7 mouse cellular contexts compared by ENCODE assay signal in the genomic region with DNA sequence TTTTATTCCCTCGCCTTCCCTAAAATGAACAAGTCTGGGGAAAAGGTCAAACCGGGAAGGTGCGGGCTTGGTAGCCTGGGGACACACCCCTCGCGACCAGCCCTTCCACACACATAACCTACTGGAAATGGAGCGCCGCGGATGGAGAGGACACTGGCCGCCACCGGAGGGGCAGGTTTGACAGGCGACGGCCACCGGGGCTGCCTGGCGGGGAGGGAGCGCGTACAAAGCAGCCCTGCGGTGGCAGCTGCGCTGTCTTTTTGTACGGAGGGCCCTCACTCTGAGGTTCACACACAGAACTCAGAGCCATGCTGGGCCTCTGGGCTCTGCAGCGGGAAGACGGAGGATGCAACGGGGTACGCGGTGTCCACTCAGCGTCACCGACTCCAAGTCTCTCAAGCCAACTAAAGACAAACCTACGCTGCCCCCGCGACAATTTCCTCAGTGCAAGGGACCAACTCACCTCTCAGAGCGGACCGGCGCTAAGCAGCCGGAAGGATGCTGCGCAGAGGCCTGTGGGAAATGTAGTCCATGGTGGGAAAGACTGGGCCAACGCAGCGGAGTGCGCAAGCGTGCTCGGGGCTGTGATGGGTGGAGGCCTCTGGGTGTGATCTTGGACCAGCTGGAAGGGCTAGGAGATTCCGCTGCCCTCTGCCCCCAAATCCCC. TPM values are rescaled to one million over a fixed set of nuclear protein-coding genes. Genes with fewer than 3 reads are reported as not detected.
DNase-seq lines count a peak whose midpoint lies in the region; ATAC-seq lines count a peak whose summit lies in the region.

A gene (minus strand): TSS at position 499 of the 667 bp plus-strand sequence.

- no peaks in the 10 kb centered on the region for H3K9me3 ChIP-seq in intestine, embryonic 16.5 days (ENCODE audit: control insufficient read depth, low read length)
- no peaks in the 10 kb centered on the region for H3K9me3 ChIP-seq in midbrain, embryonic 11.5 days (ENCODE audit: control insufficient read depth, low read length)

- peak within 1 kb of the TSS; percentile 90 for H3K4me2 ChIP-seq in intestine, embryonic 16.5 days (ENCODE audit: low read depth, low read length)
- H3K4me2 ChIP-seq in midbrain, embryonic 11.5 days: peak within 1 kb of the TSS; percentile 68

- intact Hi-C loops in gastrocnemius, postnatal 36 days (cut with DNase I): no loop called here
- intact Hi-C loops in left cerebral cortex, postnatal 36 days (cut with DNase I): no loop called here

- peak within 1 kb of the TSS; percentile 80 for H3K4me3 ChIP-seq in intestine, embryonic 16.5 days (ENCODE audit: low read length)
- peak within 1 kb of the TSS; percentile 70 for H3K4me3 ChIP-seq in midbrain, embryonic 11.5 days (ENCODE audit: low read depth, low read length)

- no peaks in the 10 kb centered on the region for H3K27me3 ChIP-seq in intestine, embryonic 16.5 days (replicated peaks; ENCODE audit: control insufficient read depth, insufficient read depth, low read length)
- no peaks in the 10 kb centered on the region for H3K27me3 ChIP-seq in midbrain, embryonic 11.5 days (ENCODE audit: control insufficient read depth, insufficient read depth, low read length)

- H3K9ac ChIP-seq in intestine, embryonic 16.5 days (ENCODE audit: low read depth, low read length): peak within 1 kb of the TSS; percentile 81
- peak within 1 kb of the TSS; percentile 84 for H3K9ac ChIP-seq in midbrain, embryonic 11.5 days (ENCODE audit: low read length)

- no peaks in the 10 kb centered on the region for H3K36me3 ChIP-seq in intestine, embryonic 16.5 days (ENCODE audit: control insufficient read depth, insufficient read depth, low read length)
- peaks cover 2% of the 10 kb centered on the region for H3K36me3 ChIP-seq in midbrain, embryonic 11.5 days (ENCODE audit: control insufficient read depth, insufficient read depth, low read length)

- peaks cover 3% of the 10 kb centered on the region; the same call in 1 of the 2 replicates for H3K4me1 ChIP-seq in intestine, embryonic 16.5 days (ENCODE audit: control insufficient read depth, insufficient read depth, low read length)
- H3K4me1 ChIP-seq in midbrain, embryonic 11.5 days (ENCODE audit: control insufficient read depth, insufficient read depth, low read length): peaks cover 3% of the 10 kb centered on the region; the same call in 1 of the 2 replicates

- WGBS in intestine, embryonic 16.5 days: under 1% methylated on average over 40 of the region's 40 CpGs
- WGBS in midbrain, embryonic 11.5 days: under 1% methylated on average over 40 of the region's 40 CpGs

- peak within 1 kb of the TSS; percentile 67; the same call in 1 of the 2 replicates for H3K27ac ChIP-seq in intestine, embryonic 16.5 days (ENCODE audit: low read length)
- peak within 1 kb of the TSS; percentile 78 for H3K27ac ChIP-seq in midbrain, embryonic 11.5 days (ENCODE audit: low read depth, low read length)

- ATAC-seq in intestine, embryonic 16.5 days: peak; percentile 99
- ATAC-seq in midbrain, embryonic 11.5 days (ENCODE audit: low FRiP score): peak; percentile 99

- DNase-seq in adrenal gland, adult 18-20 months (ENCODE audit: low spot score in 2 of 2): peak; percentile 83 to 86
- peak; percentile 95 for DNase-seq in embryo, embryonic 11 days
- peak; percentile 81 to 87 for DNase-seq in gastrocnemius, postnatal 36 days
- peak; percentile 92 to 93 for DNase-seq in left cerebral cortex, postnatal 36 days (ENCODE audit: low spot score in 2 of 2)
- peak; percentile 98 for DNase-seq in midbrain, embryonic 11.5 days (ENCODE audit: low spot score, missing footprints)
- peak; percentile 75 for DNase-seq in skeletal muscle tissue, adult 2 months (ENCODE audit: low read depth, low spot score)

RNA-seq across cellular contexts. Expression of the gene that starts here (rescaled TPM):
- total RNA-seq in adrenal gland, adult 18-20 months (2021): 1 to 10 TPM; 3.0 TPM
- 1 to 10 TPM; 1.6 to 1.9 TPM for total RNA-seq in gastrocnemius, postnatal 36 days (2021)
- polyA plus RNA-seq in intestine, embryonic 16.5 days (2015; fragmentation: Nextera tagmentation; extraction: Ambion mirVana): 2.0 and 2.2 TPM in 2 replicates
- total RNA-seq in left cerebral cortex, postnatal 36 days (2021): 1 to 10 TPM; 7.7 to 8.5 TPM
- 6.1 and 6.2 TPM in 2 replicates for polyA plus RNA-seq in midbrain, embryonic 11.5 days (2014; fragmentation: Nextera tagmentation; extraction: Ambion mirVana)

Comparison
In these comparisons a context has a peak if more than half of its experiments do, and no peak if none do; other contexts are left out.
1. Peak in every context shown above with its lines: DNase-seq, ATAC-seq, H3K4me3 ChIP-seq and H3K27ac ChIP-seq.